Mouse (Mus musculus) hindbrain, embryonic 15.5 days (tissue): ENCODE measurements at regions not wholly inside any gene's neighbourhood (a gene's known extent, or its start where the extent isn't known, plus 50 kb on each side); places are given as distances from the start of the nearest gene placed in this dataset.

ENCODE experiments used
- ATAC-seq: fragments of 200-750 bp; cut with Nextera tagmentation; 2 replicates; pipeline ENCODE4 v1.8.0; 2017; ENCODE audit warnings: low read depth, moderate number of reproducible peaks, moderate TSS enrichment; ENCODE audit not compliant: low FRiP score
- H3K27ac ChIP-seq: fragments of 300-500 bp; sonication (generic); replicated peaks from 2 replicates; pipeline ENCODE4 v1.5.1; 2015; ENCODE audit warnings: mild to moderate bottlenecking, inconsistent platforms
- H3K27me3 ChIP-seq: fragments of 300-500 bp; sonication (generic); 2 replicates; pipeline ENCODE4 v1.6.1; 2015; ENCODE audit warnings: control low read depth, inconsistent platforms
- H3K36me3 ChIP-seq: fragments of 300-500 bp; sonication (generic); 2 replicates; pipeline ENCODE4 v1.6.1; 2015; ENCODE audit warnings: control low read depth, inconsistent platforms
- H3K4me1 ChIP-seq: fragments of 300-500 bp; sonication (generic); replicated peaks from 2 replicates; pipeline ENCODE4 v1.6.1; 2015; ENCODE audit warnings: control low read depth, inconsistent platforms
- H3K4me2 ChIP-seq: fragments of 300-500 bp; sonication (generic); 2 replicates; pipeline ENCODE4 v1.6.1; 2015; ENCODE audit warnings: moderate library complexity, mild to moderate bottlenecking, inconsistent platforms
- H3K4me3 ChIP-seq: fragments of 300-500 bp; sonication (generic); 2 replicates; pipeline ENCODE4 v1.5.1; 2015; ENCODE audit warnings: mild to moderate bottlenecking, inconsistent platforms
- H3K9ac ChIP-seq: fragments of 300-500 bp; sonication (generic); 2 replicates; pipeline ENCODE4 v1.6.1; 2015; ENCODE audit warnings: inconsistent platforms
- H3K9me3 ChIP-seq: fragments of 300-500 bp; sonication (generic); 2 replicates; pipeline ENCODE4 v1.6.1; 2016; ENCODE audit warnings: control low read depth, inconsistent platforms
- WGBS: fragments of 180-500 bp; shearing (Covaris S2); methylation state at CpG from one replicate; pipeline ENCODE4 v1.1.7; 2015; 5-methylcytosine and 5-hydroxymethylcytosine counted together

- Histone ChIP-seq H3K4me2 (no peak overlapping the region), H3K9me3 (no peaks in the 10 kb centered on the region), H3K36me3 (no peaks in the 10 kb centered on the region), H3K4me3 (no peak overlapping the region), H3K4me1 (no peaks in the 10 kb centered on the region), H3K9ac (no peak overlapping the region), H3K27ac (no peak overlapping the region), H3K27me3 (no peaks in the 10 kb centered on the region)
- 84% methylated on average over 9 of the region's 9 CpGs for WGBS
- ATAC-seq: no peak
Observed at GRCm38 (mm10) chr15:19094061-19094810, 275.5 kb downstream of the Cdh10 start.

GRCm38 (mm10) chr15:19114951-19115350 lies 296.2 kb downstream of the Cdh10 start:
- Histone ChIP-seq H3K36me3 (no peaks in the 10 kb centered on the region), H3K9ac (no peak overlapping the region), H3K4me3 (no peak overlapping the region), H3K27me3 (no peaks in the 10 kb centered on the region), H3K4me2 (no peak overlapping the region), H3K4me1 (no peaks in the 10 kb centered on the region), H3K27ac (no peak overlapping the region), H3K9me3 (no peaks in the 10 kb centered on the region)
- ATAC-seq: no peak
- 19% methylated on average over 1 of the region's 1 CpGs for WGBS

DNA sequence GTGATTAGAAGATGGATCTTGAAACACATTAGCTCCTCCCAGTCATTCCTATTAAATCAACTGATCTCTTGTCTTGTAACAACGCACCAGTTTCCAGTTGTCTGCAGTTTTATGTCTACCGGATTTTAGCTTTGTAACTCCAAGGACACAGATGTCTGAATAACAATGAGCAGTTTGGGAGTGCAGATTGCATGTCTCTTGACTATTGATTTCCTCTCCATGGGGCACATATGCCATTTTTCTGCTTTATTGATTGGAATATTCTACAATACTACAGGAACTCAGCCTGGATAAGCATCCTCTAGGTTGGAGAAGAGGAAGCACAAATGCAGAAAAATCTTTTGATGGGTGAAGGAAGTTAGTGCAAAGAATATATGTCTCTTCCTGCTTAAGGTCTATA lies 300.2 kb downstream of the Cdh10 start:
- no peak for ATAC-seq
- no peaks in the 10 kb centered on the region for H3K27me3 ChIP-seq
- 59% methylated on average over 2 of the region's 2 CpGs for WGBS

DNA sequence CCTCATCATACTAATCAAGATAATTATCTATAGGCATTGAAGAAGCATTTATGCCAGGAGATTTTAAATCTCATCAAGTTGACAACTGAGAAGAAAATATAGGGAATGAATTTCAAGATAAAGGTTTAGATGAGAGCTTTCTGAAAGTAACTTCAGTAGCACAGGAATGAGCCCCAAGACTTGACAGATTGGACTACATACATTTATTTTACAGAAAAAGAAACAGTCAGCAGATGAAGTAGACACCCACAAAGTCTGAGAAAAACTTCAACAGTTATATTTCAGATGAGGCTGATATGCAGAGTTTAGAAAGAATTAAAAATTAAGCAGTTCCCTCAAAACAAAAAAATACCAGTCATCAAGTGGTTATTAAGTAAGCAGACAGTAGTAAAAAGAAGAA lies 308.7 kb downstream of the Cdh10 start:
- no peak for ATAC-seq
- no peak overlapping the region for H3K4me2 ChIP-seq
- no peak overlapping the region for H3K9ac ChIP-seq
- no peaks in the 10 kb centered on the region for H3K36me3 ChIP-seq
- no peak overlapping the region for H3K27ac ChIP-seq
- no peak overlapping the region for H3K4me3 ChIP-seq
- H3K9me3 ChIP-seq: no peaks in the 10 kb centered on the region
- H3K27me3 ChIP-seq: no peaks in the 10 kb centered on the region
- H3K4me1 ChIP-seq: no peaks in the 10 kb centered on the region

More for the DNA sequence above, 300.2 kb downstream of the Cdh10 start:
- Histone ChIP-seq H3K27ac (no peak overlapping the region), H3K4me2 (no peak overlapping the region), H3K4me1 (no peaks in the 10 kb centered on the region), H3K36me3 (no peaks in the 10 kb centered on the region), H3K4me3 (no peak overlapping the region), H3K9me3 (no peaks in the 10 kb centered on the region), H3K9ac (no peak overlapping the region)

- no peak overlapping the region for H3K9ac ChIP-seq
- no peak overlapping the region for H3K4me2 ChIP-seq
- no peak overlapping the region for H3K27ac ChIP-seq
- no peaks in the 10 kb centered on the region for H3K36me3 ChIP-seq
- ATAC-seq: no peak
- H3K4me3 ChIP-seq: no peak overlapping the region
- H3K4me1 ChIP-seq: no peaks in the 10 kb centered on the region
- 89% methylated on average over 1 of the region's 1 CpGs for WGBS
- H3K27me3 ChIP-seq: no peaks in the 10 kb centered on the region
- no peaks in the 10 kb centered on the region for H3K9me3 ChIP-seq
Observed at GRCm38 (mm10) chr15:19129316-19129715, 310.6 kb downstream of the Cdh10 start.

DNA sequence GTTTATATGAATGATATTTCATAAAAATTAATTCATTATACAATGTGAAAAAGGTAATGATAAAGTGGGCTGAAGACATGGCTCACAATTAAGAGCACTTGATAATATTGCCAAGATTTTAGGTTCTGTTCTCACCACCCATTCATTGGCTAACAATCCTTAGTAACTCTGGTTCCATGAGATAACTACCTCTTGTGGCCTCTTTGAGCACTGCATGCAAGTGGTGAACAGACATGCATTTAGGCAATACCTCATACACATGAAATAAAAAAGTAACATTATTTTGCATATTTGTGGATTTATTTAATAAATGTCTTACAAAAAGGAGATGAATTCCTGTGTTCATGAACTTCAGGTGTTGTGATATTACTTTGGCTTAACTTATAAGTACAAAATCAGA lies 334.9 kb downstream of the Cdh10 start:
- no peaks in the 10 kb centered on the region for H3K36me3 ChIP-seq
- no peak overlapping the region for H3K27ac ChIP-seq
- no peaks in the 10 kb centered on the region for H3K4me1 ChIP-seq
- H3K4me3 ChIP-seq: no peak overlapping the region
- no peak overlapping the region for H3K9ac ChIP-seq
- H3K4me2 ChIP-seq: no peak overlapping the region
- H3K9me3 ChIP-seq: no peaks in the 10 kb centered on the region
- no peaks in the 10 kb centered on the region for H3K27me3 ChIP-seq
- no peak for ATAC-seq

GRCm38 (mm10) chr15:19162119-19162888 lies 343.6 kb downstream of the Cdh10 start:
- ATAC-seq: peak; percentile 99
- H3K27ac ChIP-seq: 0 out of 2 replicates have a peak overlapping the region, but pooled peaks have one; percentile 11
- H3K4me1 ChIP-seq: no peaks in the 10 kb centered on the region
- no peak overlapping the region for H3K4me3 ChIP-seq
- WGBS: 74% methylated on average over 6 of the region's 6 CpGs
- H3K9me3 ChIP-seq: no peaks in the 10 kb centered on the region
- no peak overlapping the region for H3K9ac ChIP-seq
- H3K27me3 ChIP-seq: no peaks in the 10 kb centered on the region
- no peaks in the 10 kb centered on the region for H3K36me3 ChIP-seq
- H3K4me2 ChIP-seq: no peak overlapping the region

DNA sequence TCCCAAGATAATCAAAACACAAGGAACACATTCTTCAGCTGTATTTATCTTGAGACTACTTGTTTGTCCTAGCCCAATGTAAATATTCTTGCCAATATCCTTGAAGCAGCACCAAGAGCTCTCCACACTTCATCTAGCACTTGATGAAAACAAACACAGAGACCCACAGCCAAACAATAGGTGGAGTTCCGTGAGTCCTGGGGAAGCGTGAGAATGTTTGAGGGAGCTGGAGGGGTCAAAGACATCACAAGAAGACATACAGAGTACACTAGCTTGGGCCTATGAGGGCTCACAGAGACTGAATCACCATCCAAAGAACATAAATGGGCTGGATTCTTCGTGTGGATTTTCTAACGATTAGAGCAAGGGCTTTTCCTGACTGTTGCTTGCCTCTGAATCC lies 356.7 kb downstream of the Cdh10 start:
- Histone ChIP-seq H3K4me2 (no peak overlapping the region), H3K9me3 (no peaks in the 10 kb centered on the region), H3K27ac (no peak overlapping the region), H3K4me3 (no peak overlapping the region), H3K27me3 (no peaks in the 10 kb centered on the region), H3K36me3 (no peaks in the 10 kb centered on the region), H3K4me1 (no peaks in the 10 kb centered on the region), H3K9ac (no peak overlapping the region)
- WGBS: 73% methylated on average over 4 of the region's 4 CpGs
- ATAC-seq: no peak
